Mouse (Mus musculus): ENCODE measurements around the gene Msrb3. TPM values are rescaled to one million over a fixed set of nuclear protein-coding genes. Genes with fewer than 3 reads are reported as not detected.

The Msrb3 gene
- polyA plus RNA-seq, 1 experiment from 2014 or later, result 10.3 TPM

DNA sequence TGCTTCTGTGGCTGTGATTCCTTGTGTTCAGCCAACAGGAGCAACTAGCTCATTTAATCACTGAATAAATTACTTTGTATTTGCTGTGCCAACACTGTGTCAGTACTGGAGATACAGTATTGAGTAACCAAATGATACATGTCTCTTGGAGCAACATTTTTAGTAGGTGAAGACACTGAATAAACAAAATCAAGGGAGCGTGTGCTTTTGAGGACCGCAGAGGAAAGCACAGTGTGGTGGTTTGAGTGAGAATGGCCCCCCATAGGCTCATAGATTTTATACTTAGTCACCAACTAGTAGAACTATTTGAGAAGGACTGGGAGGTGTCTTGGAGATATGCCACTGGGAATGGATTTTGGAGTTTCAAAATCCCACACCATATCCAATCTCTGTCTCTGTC, 164.5 kb downstream of the Msrb3 start:
- WGBS, result 93% methylated on average over 2 of the region's 2 CpGs
- ATAC-seq (ENCODE audit: insufficient number of reproducible peaks, insufficient read depth, low FRiP score, low TSS enrichment), result no peak
- H3K4me3 ChIP-seq, result no peak overlapping the region
- H3K4me2 ChIP-seq (replicated peaks), result no peak overlapping the region
- no peaks in the 10 kb centered on the region for H3K27me3 ChIP-seq
- H3K27ac ChIP-seq, result no peak overlapping the region
- H3K36me3 ChIP-seq, result no peaks in the 10 kb centered on the region
- H3K9me3 ChIP-seq, result no peaks in the 10 kb centered on the region
- peaks cover 11% of the 10 kb centered on the region for H3K4me1 ChIP-seq
- H3K9ac ChIP-seq, result no peak overlapping the region

Other genes with a start within 250 kb of the Msrb3 start
- 4.8 and 5.2 TPM in 2 replicates for gene Lemd3, start 80.2 kb upstream of the Msrb3 start, polyA plus RNA-seq (2016; fragmentation: Nextera tagmentation; extraction: Ambion mirVana)
- 20.9 and 23.8 TPM in 2 replicates for gene Wif1, start 134.9 kb upstream of the Msrb3 start, polyA plus RNA-seq (2016; fragmentation: Nextera tagmentation; extraction: Ambion mirVana)

Data from embryonic facial prominence, embryonic 12.5 days (tissue).